Comparison of ENCODE assay signal across 8 mouse cellular contexts in the genomic region with DNA sequence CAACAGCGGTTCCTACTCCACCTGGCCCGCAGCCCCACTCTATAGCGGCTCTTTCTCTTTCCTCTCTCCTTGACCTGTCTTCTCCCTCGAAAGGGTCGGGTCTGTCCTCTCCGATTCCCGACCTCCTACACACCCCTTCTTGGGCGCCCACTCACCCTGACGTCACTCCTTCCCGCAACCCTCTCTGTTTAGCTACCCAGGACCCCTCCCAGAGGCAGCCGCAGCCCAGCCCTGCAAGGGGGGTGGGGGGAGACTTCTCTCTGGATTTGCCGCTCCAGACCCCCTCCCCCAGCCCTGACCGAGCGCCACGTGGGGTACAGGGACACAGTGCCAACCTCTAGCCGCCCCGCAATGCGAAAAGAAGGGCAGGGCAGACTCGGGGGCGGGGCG. TPM values are rescaled to one million over a fixed set of nuclear protein-coding genes. Genes with fewer than 3 reads are reported as not detected.
A peak's percentile ranks its signal among the peaks of the same experiment; 100 is the strongest.
DNase-seq lines count a peak whose midpoint lies in the region; ATAC-seq and TF ChIP-seq lines count a peak whose summit lies in the region.

A gene (minus strand): TSS at position 180 of the 390 bp plus-strand sequence.

- H3K4me1 ChIP-seq in liver, adult 2 months (ENCODE audit: control insufficient read depth, insufficient read depth, low read length): no peaks in the 10 kb centered on the region; the same call in 1 of the 2 replicates
- peaks cover 16% of the 10 kb centered on the region for H3K4me1 ChIP-seq in embryonic facial prominence, embryonic 15.5 days
- peaks cover 14% of the 10 kb centered on the region for H3K4me1 ChIP-seq in hindbrain, postnatal 0 days (ENCODE audit: insufficient read depth, low read length)
- peaks cover 20% of the 10 kb centered on the region for H3K4me1 ChIP-seq in liver, embryonic 13.5 days (replicated peaks)
- peaks cover 7% of the 10 kb centered on the region; the same call in 1 of the 2 replicates for H3K4me1 ChIP-seq in stomach, embryonic 16.5 days (ENCODE audit: control insufficient read depth, insufficient read depth, low read length)

- ATAC-seq in embryonic facial prominence, embryonic 15.5 days (ENCODE audit: insufficient number of reproducible peaks, low FRiP score, low TSS enrichment, low read depth): peak; percentile 22
- peak; percentile 72 for ATAC-seq in hindbrain, postnatal 0 days
- 0 out of 2 replicates have a peak, but pooled peaks have one; percentile 6 for ATAC-seq in liver, embryonic 13.5 days (ENCODE audit: low read depth)
- no peak; the same call in 1 of the 2 replicates for ATAC-seq in stomach, embryonic 16.5 days (ENCODE audit: insufficient read depth, low FRiP score)

- no peaks in the 10 kb centered on the region for H3K79me2 ChIP-seq in liver, adult 2 months (ENCODE audit: control insufficient read depth, insufficient read depth, low read length)

- TF ChIP-seq CTCF in liver, adult 2 months (IDR thresholded peaks at IDR 0.05; ENCODE audit: low read depth, low read length): no peak
- TF ChIP-seq CTCF in hindbrain, postnatal 0 days (IDR thresholded peaks at IDR 0.05; ENCODE audit: low read depth): no peak

- DNase-seq in liver, adult 2 months (ENCODE audit: extremely low read depth, low read depth, low spot score): no peak
- DNase-seq in liver: no peak
- peak; percentile 78 for DNase-seq in hindbrain, postnatal 0 days (ENCODE audit: low spot score)
- no peak for DNase-seq in liver, embryonic 13.5 days
- DNase-seq in retina, embryonic 14.5 days (ENCODE audit: low spot score): no peak
- no peak for DNase-seq in gastrocnemius, postnatal 4 days (ENCODE audit: low spot score in 2 of 2)

- peak within 1 kb of the TSS; percentile 57; the same call in 1 of the 2 replicates for H3K4me3 ChIP-seq in liver, adult 2 months (ENCODE audit: insufficient read depth, low read depth, low read length)
- H3K4me3 ChIP-seq in embryonic facial prominence, embryonic 15.5 days (replicated peaks): peak within 1 kb of the TSS; percentile 53
- H3K4me3 ChIP-seq in hindbrain, postnatal 0 days (ENCODE audit: low read length): peak within 1 kb of the TSS; percentile 52
- peak within 1 kb of the TSS; percentile 49 for H3K4me3 ChIP-seq in liver, embryonic 13.5 days (replicated peaks)
- peak within 1 kb of the TSS; percentile 55 for H3K4me3 ChIP-seq in stomach, embryonic 16.5 days (replicated peaks; ENCODE audit: low read length)

- TF ChIP-seq POLR2A in liver, adult 2 months (IDR thresholded peaks at IDR 0.05; ENCODE audit: extremely low read depth, insufficient read depth, low read length): no peak

- H3K27ac ChIP-seq in liver, adult 2 months (replicated peaks; ENCODE audit: insufficient read depth, low read depth, low read length): no peak within 1 kb of the TSS
- no peak within 1 kb of the TSS for H3K27ac ChIP-seq in embryonic facial prominence, embryonic 15.5 days (replicated peaks)
- peak within 1 kb of the TSS; percentile 87 for H3K27ac ChIP-seq in hindbrain, postnatal 0 days
- no peak within 1 kb of the TSS for H3K27ac ChIP-seq in liver, embryonic 13.5 days
- H3K27ac ChIP-seq in stomach, embryonic 16.5 days (ENCODE audit: low read length): no peak within 1 kb of the TSS

- peak within 1 kb of the TSS; percentile 100 for H3K4me2 ChIP-seq in embryonic facial prominence, embryonic 15.5 days (replicated peaks)
- H3K4me2 ChIP-seq in hindbrain, postnatal 0 days (ENCODE audit: low read depth, low read length): peak within 1 kb of the TSS; percentile 88
- H3K4me2 ChIP-seq in liver, embryonic 13.5 days: peak within 1 kb of the TSS; percentile 83
- H3K4me2 ChIP-seq in stomach, embryonic 16.5 days (ENCODE audit: low read depth, low read length): peak within 1 kb of the TSS; percentile 100

- H3K9me3 ChIP-seq in embryonic facial prominence, embryonic 15.5 days (replicated peaks): no peaks in the 10 kb centered on the region
- H3K9me3 ChIP-seq in hindbrain, postnatal 0 days (ENCODE audit: low read length): no peaks in the 10 kb centered on the region
- H3K9me3 ChIP-seq in liver, embryonic 13.5 days (replicated peaks): no peaks in the 10 kb centered on the region
- no peaks in the 10 kb centered on the region for H3K9me3 ChIP-seq in stomach, embryonic 16.5 days (replicated peaks; ENCODE audit: control insufficient read depth, low read length)

- H3K27me3 ChIP-seq in liver, adult 2 months (ENCODE audit: control insufficient read depth, insufficient read depth, low read length): peaks cover 6% of the 10 kb centered on the region; the same call in 1 of the 2 replicates
- H3K27me3 ChIP-seq in embryonic facial prominence, embryonic 15.5 days: peaks cover 35% of the 10 kb centered on the region
- no peaks in the 10 kb centered on the region for H3K27me3 ChIP-seq in hindbrain, postnatal 0 days (ENCODE audit: insufficient read depth, low read length)
- peaks cover 55% of the 10 kb centered on the region for H3K27me3 ChIP-seq in liver, embryonic 13.5 days
- H3K27me3 ChIP-seq in stomach, embryonic 16.5 days (ENCODE audit: control insufficient read depth, insufficient read depth, low read length): peaks cover 19% of the 10 kb centered on the region

- no peak within 1 kb of the TSS for H3K9ac ChIP-seq in liver, adult 2 months (ENCODE audit: low read depth, low read length)
- no peak within 1 kb of the TSS for H3K9ac ChIP-seq in embryonic facial prominence, embryonic 15.5 days
- H3K9ac ChIP-seq in hindbrain, postnatal 0 days (replicated peaks; ENCODE audit: low read length): peak within 1 kb of the TSS; percentile 56
- H3K9ac ChIP-seq in liver, embryonic 13.5 days: peak within 1 kb of the TSS; percentile 41; the same call in 1 of the 2 replicates
- H3K9ac ChIP-seq in stomach, embryonic 16.5 days (ENCODE audit: low read length): peak within 1 kb of the TSS; percentile 48; the same call in 1 of the 2 replicates

- H3K36me3 ChIP-seq in liver, adult 2 months (ENCODE audit: control insufficient read depth, insufficient read depth, low read length): no peaks in the 10 kb centered on the region; the same call in 1 of the 2 replicates
- peaks cover 7% of the 10 kb centered on the region; the same call in 1 of the 2 replicates for H3K36me3 ChIP-seq in embryonic facial prominence, embryonic 15.5 days
- H3K36me3 ChIP-seq in hindbrain, postnatal 0 days (ENCODE audit: insufficient read depth, low read length): peaks cover 4% of the 10 kb centered on the region
- peaks cover 11% of the 10 kb centered on the region; the same call in 1 of the 2 replicates for H3K36me3 ChIP-seq in liver, embryonic 13.5 days
- H3K36me3 ChIP-seq in stomach, embryonic 16.5 days (ENCODE audit: control insufficient read depth, insufficient read depth, low read length): no peaks in the 10 kb centered on the region

- WGBS in liver, adult 2 months: 3% methylated on average over 21 of the region's 21 CpGs
- WGBS in embryonic facial prominence, embryonic 15.5 days: 1% methylated on average over 21 of the region's 21 CpGs
- WGBS in hindbrain, postnatal 0 days: 1% methylated on average over 21 of the region's 21 CpGs
- 3% methylated on average over 21 of the region's 21 CpGs for WGBS in liver, embryonic 13.5 days (ENCODE audit: insufficient replicate concordance)
- 0% methylated on average over 21 of the region's 21 CpGs for WGBS in stomach, embryonic 16.5 days

RNA-seq across cellular contexts. Expression of the gene that starts here (rescaled TPM):
- total RNA-seq in liver, adult 2 months (2014; rRNA removed): not detected in 2 replicates
- polyA plus RNA-seq in liver, adult 2 months (2012; rRNA removed): not detected in 2 replicates
- 0.15 and 0.37 TPM in 2 replicates for polyA plus RNA-seq in embryonic facial prominence, embryonic 15.5 days (2015; fragmentation: Nextera tagmentation; extraction: Ambion mirVana)
- total RNA-seq in hindbrain, postnatal 0 days (2014; rRNA removed): 35.7 and 58.1 TPM in 2 replicates
- 15.9 and 16.0 TPM in 2 replicates for polyA plus RNA-seq in hindbrain, postnatal 0 days (2015; fragmentation: Nextera tagmentation; extraction: Ambion mirVana)
- not detected in 2 replicates for polyA plus RNA-seq in liver, embryonic 13.5 days (2015; fragmentation: Nextera tagmentation; extraction: Ambion mirVana)
- polyA plus RNA-seq in stomach, embryonic 16.5 days (2015; fragmentation: Nextera tagmentation; extraction: Ambion mirVana): 0.18 and 0.45 TPM in 2 replicates
- total RNA-seq in gastrocnemius, postnatal 4 days (2021): under 1 TPM in 1 of 2 experiments, not detected in 1; 0.26 TPM

Comparison
In these comparisons a context has a peak if more than half of its experiments do, and no peak if none do; other contexts are left out.
1. RNA of the gene that starts here (total RNA-seq): 35.7 to 58.1 TPM in hindbrain, postnatal 0 days; 0.26 TPM in gastrocnemius, postnatal 4 days and not detected in liver, adult 2 months; every median in the first group is over 10 times any median in the second.
2. RNA of the gene that starts here (polyA plus RNA-seq): 15.9 to 16.0 TPM in hindbrain, postnatal 0 days; 0.18 to 0.45 TPM in stomach, embryonic 16.5 days, 0.15 to 0.37 TPM in embryonic facial prominence, embryonic 15.5 days, not detected in liver, embryonic 13.5 days and not detected in liver, adult 2 months; every median in the first group is over 10 times any median in the second.
3. Peak in ATAC-seq, H3K4me3 ChIP-seq and H3K4me2 ChIP-seq in embryonic facial prominence, embryonic 15.5 days; RNA of the gene not detected or under 1 TPM.
4. Peak in ATAC-seq, H3K4me3 ChIP-seq, H3K9ac ChIP-seq and H3K4me2 ChIP-seq in liver, embryonic 13.5 days; RNA of the gene not detected or under 1 TPM.
5. H3K9ac ChIP-seq: peak in hindbrain, postnatal 0 days (single experiment) and stomach, embryonic 16.5 days (single experiment); none in liver, adult 2 months (single experiment) and embryonic facial prominence, embryonic 15.5 days (single experiment).
6. Peak in every context shown above with its lines, with median percentiles within 50 percentile points of each other: H3K4me3 ChIP-seq and H3K4me2 ChIP-seq.